Mouse (Mus musculus): ENCODE data around the gene Ets2. TPM values are rescaled to one million over a fixed set of nuclear protein-coding genes. Genes with fewer than 3 reads are reported as not detected.

The Ets2 gene
- polyA plus RNA-seq, 1 experiment from 2014 or later = 16.2 TPM

GRCm38 (mm10) chr16:95718119-95718518 is 16.2 kb downstream of the Ets2 start:
- no peak overlapping the region for H3K27ac ChIP-seq (replicated peaks)
- WGBS = 97% methylated on average over 4 of the region's 4 CpGs
- no peak overlapping the region for H3K4me3 ChIP-seq
- H3K4me1 ChIP-seq = no peaks in the 10 kb centered on the region
- no peak for DNase-seq (ENCODE audit: low spot score)
- no peaks in the 10 kb centered on the region for H3K27me3 ChIP-seq (ENCODE audit: low read depth, poor library complexity, severe bottlenecking)
- peaks cover 6% of the 10 kb centered on the region; the same call in 1 of the 2 replicates for H3K9me3 ChIP-seq (replicated peaks)
- peaks cover 82% of the 10 kb centered on the region for H3K36me3 ChIP-seq

GRCm38 (mm10) chr16:95720532-95720931 is 18.7 kb downstream of the Ets2 start:
- no peak for DNase-seq (ENCODE audit: low spot score)
- peaks cover 62% of the 10 kb centered on the region for H3K36me3 ChIP-seq
- 93% methylated on average over 8 of the region's 8 CpGs for WGBS

DNA sequence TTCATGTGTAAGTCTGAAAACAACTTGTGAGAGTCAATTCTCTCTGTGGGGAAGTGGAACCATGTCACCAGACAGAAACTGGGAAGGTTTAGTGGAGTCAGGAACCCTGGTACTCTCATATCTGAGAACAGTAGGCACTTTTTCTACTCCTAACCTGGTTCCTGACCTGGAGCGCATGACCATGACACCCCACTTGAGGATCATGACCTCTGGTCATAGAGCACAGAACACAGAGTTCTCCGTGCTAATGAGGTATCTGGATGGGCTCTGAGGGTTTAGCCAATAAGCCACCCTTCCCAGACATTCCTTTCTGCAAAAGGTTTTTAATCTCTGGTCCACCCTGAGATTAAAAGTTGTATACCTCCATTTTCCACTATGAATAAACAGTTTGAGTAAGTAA is 22.4 kb downstream of the Ets2 start:
- Histone ChIP-seq H3K9me3 (replicated peaks) (peaks cover 6% of the 10 kb centered on the region; the same call in 1 of the 2 replicates), H3K4me3 (no peak overlapping the region), H3K36me3 (peaks cover 24% of the 10 kb centered on the region), H3K27me3 (ENCODE audit: low read depth, poor library complexity, severe bottlenecking) (no peaks in the 10 kb centered on the region), H3K27ac (replicated peaks) (no peak overlapping the region), H3K4me1 (peaks cover 4% of the 10 kb centered on the region; the same call in 1 of the 2 replicates)
- DNase-seq (ENCODE audit: low spot score) = no peak
- 78% methylated on average over 2 of the region's 2 CpGs for WGBS

More at GRCm38 (mm10) chr16:95720532-95720931, 18.7 kb downstream of the Ets2 start:
- H3K27me3 ChIP-seq (ENCODE audit: low read depth, poor library complexity, severe bottlenecking) = no peaks in the 10 kb centered on the region
- no peaks in the 10 kb centered on the region for H3K4me1 ChIP-seq
- no peak overlapping the region for H3K4me3 ChIP-seq
- H3K27ac ChIP-seq (replicated peaks) = no peak overlapping the region
- H3K9me3 ChIP-seq (replicated peaks) = peaks cover 6% of the 10 kb centered on the region; the same call in 1 of the 2 replicates

DNA sequence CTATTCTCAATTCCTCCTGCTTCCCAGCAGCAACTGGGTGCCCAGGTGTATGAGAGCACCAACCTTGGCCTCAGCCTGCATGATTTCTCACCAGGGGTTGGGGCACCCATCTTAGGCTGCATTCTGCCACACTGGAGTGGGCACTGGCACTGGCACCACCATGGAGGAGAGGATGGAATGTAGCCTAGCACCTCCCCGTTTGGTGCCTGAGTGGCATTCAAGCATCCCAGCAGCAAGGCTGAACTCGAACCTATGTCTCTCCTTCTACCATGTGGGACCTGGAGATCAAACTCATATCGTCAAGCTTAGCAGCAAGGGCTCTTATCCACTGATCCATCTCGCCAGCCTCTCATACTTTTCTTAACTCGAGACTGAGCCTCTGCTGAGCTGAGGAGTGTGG is 22.9 kb downstream of the Ets2 start:
- peaks cover 4% of the 10 kb centered on the region; the same call in 1 of the 2 replicates for H3K4me1 ChIP-seq
- 83% methylated on average over 5 of the region's 5 CpGs for WGBS
- no peak for DNase-seq (ENCODE audit: low spot score)
- peaks cover 19% of the 10 kb centered on the region for H3K36me3 ChIP-seq
- no peaks in the 10 kb centered on the region for H3K27me3 ChIP-seq (ENCODE audit: low read depth, poor library complexity, severe bottlenecking)
- H3K9me3 ChIP-seq (replicated peaks) = peaks cover 6% of the 10 kb centered on the region; the same call in 1 of the 2 replicates
- no peak overlapping the region for H3K27ac ChIP-seq (replicated peaks)
- H3K4me3 ChIP-seq = no peak overlapping the region

- Histone ChIP-seq H3K36me3 (no peaks in the 10 kb centered on the region), H3K27ac (replicated peaks) (no peak overlapping the region), H3K4me1 (peaks cover 4% of the 10 kb centered on the region; the same call in 1 of the 2 replicates), H3K4me3 (no peak overlapping the region), H3K27me3 (ENCODE audit: low read depth, poor library complexity, severe bottlenecking) (no peaks in the 10 kb centered on the region), H3K9me3 (replicated peaks) (0 out of 2 replicates have a peak, but pooled peaks cover 6% of the 10 kb centered on the region)
- DNase-seq (ENCODE audit: low spot score) = no peak
- 91% methylated on average over 4 of the region's 4 CpGs for WGBS
Measured at GRCm38 (mm10) chr16:95726802-95727201, 24.9 kb downstream of the Ets2 start.

GRCm38 (mm10) chr16:95728453-95729435 is 26.9 kb downstream of the Ets2 start:
- H3K27me3 ChIP-seq (ENCODE audit: low read depth, poor library complexity, severe bottlenecking) = no peaks in the 10 kb centered on the region
- no peak overlapping the region for H3K4me3 ChIP-seq
- no peak overlapping the region for H3K27ac ChIP-seq (replicated peaks)
- no peaks in the 10 kb centered on the region for H3K9me3 ChIP-seq (replicated peaks)
- no peaks in the 10 kb centered on the region for H3K36me3 ChIP-seq
- 84% methylated on average over 10 of the region's 10 CpGs for WGBS
- DNase-seq (ENCODE audit: low spot score) = no peak
- peaks cover 4% of the 10 kb centered on the region; the same call in 1 of the 2 replicates for H3K4me1 ChIP-seq

- H3K27ac ChIP-seq (replicated peaks) = no peak overlapping the region
- H3K36me3 ChIP-seq = no peaks in the 10 kb centered on the region
- 84% methylated on average over 6 of the region's 6 CpGs for WGBS
- no peaks in the 10 kb centered on the region for H3K9me3 ChIP-seq (replicated peaks)
- H3K4me1 ChIP-seq = peaks cover 4% of the 10 kb centered on the region; the same call in 1 of the 2 replicates
- no peak for DNase-seq (ENCODE audit: low spot score)
- H3K4me3 ChIP-seq = no peak overlapping the region
- no peaks in the 10 kb centered on the region for H3K27me3 ChIP-seq (ENCODE audit: low read depth, poor library complexity, severe bottlenecking)
Measured at GRCm38 (mm10) chr16:95729775-95730174, 27.9 kb downstream of the Ets2 start.

DNA sequence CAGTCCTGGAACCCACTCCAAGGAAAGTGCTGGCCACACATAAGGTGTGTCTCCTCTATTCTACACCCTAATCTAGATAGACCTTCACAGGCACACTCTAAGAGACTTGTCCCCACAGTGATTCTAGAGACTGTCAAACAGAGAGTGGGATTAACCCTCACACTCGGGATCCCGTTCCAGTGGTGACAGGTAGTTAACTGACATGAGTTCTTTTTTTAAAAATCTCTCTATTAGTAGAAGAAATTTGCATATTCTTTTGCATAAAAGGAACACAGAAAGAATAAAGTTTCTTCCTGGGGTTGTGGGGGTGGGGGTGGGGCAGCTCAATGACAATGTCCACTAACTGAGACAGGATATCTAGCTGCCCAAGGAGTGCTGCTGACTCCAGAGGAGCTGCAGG is 32.9 kb downstream of the Ets2 start:
- Histone ChIP-seq H3K4me3 (no peak overlapping the region), H3K27me3 (ENCODE audit: low read depth, poor library complexity, severe bottlenecking) (no peaks in the 10 kb centered on the region), H3K4me1 (0 out of 2 replicates have a peak, but pooled peaks cover 6% of the 10 kb centered on the region), H3K27ac (replicated peaks) (no peak overlapping the region), H3K36me3 (no peaks in the 10 kb centered on the region), H3K9me3 (replicated peaks) (no peaks in the 10 kb centered on the region)
- DNase-seq (ENCODE audit: low spot score) = no peak
- 82% methylated on average over 2 of the region's 2 CpGs for WGBS

DNA sequence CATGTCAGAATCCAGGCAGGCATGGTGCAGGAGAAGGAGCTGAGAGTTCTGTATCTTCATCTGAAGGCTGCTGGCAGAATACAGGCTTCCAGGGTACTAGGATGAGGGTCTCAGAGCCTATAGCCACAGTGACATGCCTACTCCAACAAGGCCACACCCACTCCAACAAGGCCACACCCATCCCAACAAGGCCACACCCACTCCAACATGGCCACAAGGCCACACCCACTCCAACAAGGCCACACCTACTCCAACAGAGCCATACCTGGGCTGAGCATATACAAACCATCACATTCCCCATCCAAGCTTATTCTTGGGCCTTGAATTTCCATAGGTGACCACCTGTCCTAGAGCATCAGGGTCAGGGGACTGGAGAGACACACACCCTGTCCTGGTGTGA is 34.2 kb downstream of the Ets2 start:
- H3K9me3 ChIP-seq (replicated peaks) = no peaks in the 10 kb centered on the region
- H3K27ac ChIP-seq (replicated peaks) = no peak overlapping the region

DNA sequence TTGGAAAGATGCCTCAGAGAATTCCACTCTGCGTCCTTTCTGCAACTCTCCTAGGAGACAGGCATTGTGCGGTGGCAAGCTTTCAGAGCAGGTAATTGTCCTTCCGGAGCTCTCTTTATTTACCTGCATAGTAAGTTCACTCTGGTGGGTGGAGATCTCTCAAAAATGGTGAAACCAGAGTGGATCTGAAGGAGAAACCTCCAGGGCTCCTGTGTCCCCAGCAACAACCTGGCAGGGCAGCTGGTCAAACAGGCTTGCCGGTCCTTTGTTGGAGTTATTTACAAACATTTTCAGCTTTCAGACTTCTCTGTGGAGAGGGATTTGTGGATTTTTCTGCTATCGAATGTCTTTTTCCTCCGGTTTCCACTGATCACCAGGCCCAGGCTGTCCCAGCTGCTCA is 34.6 kb downstream of the Ets2 start:
- 84% methylated on average over 6 of the region's 6 CpGs for WGBS
- no peaks in the 10 kb centered on the region for H3K27me3 ChIP-seq (ENCODE audit: low read depth, poor library complexity, severe bottlenecking)
- H3K4me1 ChIP-seq = 0 out of 2 replicates have a peak, but pooled peaks cover 6% of the 10 kb centered on the region
- no peaks in the 10 kb centered on the region for H3K9me3 ChIP-seq (replicated peaks)
- DNase-seq (ENCODE audit: low spot score) = no peak
- H3K4me3 ChIP-seq = no peak overlapping the region
- H3K27ac ChIP-seq (replicated peaks) = no peak overlapping the region
- H3K36me3 ChIP-seq = no peaks in the 10 kb centered on the region

More for the DNA sequence above, 34.2 kb downstream of the Ets2 start:
- no peak for DNase-seq (ENCODE audit: low spot score)
- Histone ChIP-seq H3K27me3 (ENCODE audit: low read depth, poor library complexity, severe bottlenecking) (no peaks in the 10 kb centered on the region), H3K36me3 (no peaks in the 10 kb centered on the region), H3K4me1 (0 out of 2 replicates have a peak, but pooled peaks cover 6% of the 10 kb centered on the region), H3K4me3 (no peak overlapping the region)

- 69% methylated on average over 6 of the region's 6 CpGs for WGBS
- Histone ChIP-seq H3K27me3 (ENCODE audit: low read depth, poor library complexity, severe bottlenecking) (no peaks in the 10 kb centered on the region), H3K4me3 (no peak overlapping the region), H3K27ac (replicated peaks) (no peak overlapping the region), H3K4me1 (0 out of 2 replicates have a peak, but pooled peaks cover 6% of the 10 kb centered on the region), H3K36me3 (no peaks in the 10 kb centered on the region), H3K9me3 (replicated peaks) (no peaks in the 10 kb centered on the region)
- DNase-seq (ENCODE audit: low spot score) = peak; percentile 40
Measured at GRCm38 (mm10) chr16:95739522-95739921, 37.6 kb downstream of the Ets2 start.

GRCm38 (mm10) chr16:95741358-95741757 is 39.5 kb downstream of the Ets2 start:
- no peaks in the 10 kb centered on the region for H3K27me3 ChIP-seq (ENCODE audit: low read depth, poor library complexity, severe bottlenecking)
- H3K36me3 ChIP-seq = no peaks in the 10 kb centered on the region
- 85% methylated on average over 11 of the region's 11 CpGs for WGBS

More at GRCm38 (mm10) chr16:95741358-95741757, 39.5 kb downstream of the Ets2 start:
- Histone ChIP-seq H3K4me3 (no peak overlapping the region), H3K9me3 (replicated peaks) (no peaks in the 10 kb centered on the region), H3K4me1 (0 out of 2 replicates have a peak, but pooled peaks cover 6% of the 10 kb centered on the region), H3K27ac (replicated peaks) (no peak overlapping the region)
- no peak for DNase-seq (ENCODE audit: low spot score)

Data from midbrain, embryonic 10.5 days (tissue).